Mouse (Mus musculus): ENCODE data around the gene Hcrtr1. TPM values are rescaled to one million over a fixed set of nuclear protein-coding genes. Genes with fewer than 3 reads are reported as not detected.

The Hcrtr1 gene
- polyA plus RNA-seq, 1 experiment from 2014 or later, result 0.71 TPM

DNA sequence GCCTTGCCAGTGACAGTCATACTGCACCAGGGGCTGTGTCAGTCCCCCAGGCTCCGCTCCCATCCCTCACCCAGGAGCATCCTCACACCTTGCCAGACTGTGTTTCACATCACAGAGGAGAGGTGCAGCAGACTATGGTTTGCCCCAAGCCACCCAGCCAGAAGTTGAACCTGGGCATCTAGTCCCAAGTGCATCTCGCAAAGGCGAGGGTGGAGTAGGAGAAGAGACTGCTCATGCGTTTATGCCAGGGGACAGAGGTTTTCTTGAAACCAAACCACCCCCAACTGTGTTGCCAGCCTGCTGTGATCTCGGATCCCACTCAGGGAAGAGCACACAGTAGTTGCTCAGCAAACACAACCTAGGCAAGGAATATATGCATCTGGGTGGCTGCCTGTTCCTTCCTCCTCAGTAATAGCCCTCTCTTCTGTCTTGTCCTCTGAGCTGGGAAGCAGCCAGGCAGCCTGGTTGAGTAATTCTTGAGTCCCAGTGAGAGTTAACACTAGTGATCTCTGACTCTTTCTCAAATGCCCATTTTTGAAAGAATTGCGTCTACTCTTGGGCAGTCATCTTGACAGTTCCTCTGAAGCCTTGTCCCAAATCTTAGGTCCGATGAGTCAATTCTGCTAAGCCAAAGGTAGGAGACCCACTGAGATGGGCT is 7.6 kb downstream of the Hcrtr1 start:
- H3K9ac ChIP-seq, result no peak overlapping the region
- H3K27me3 ChIP-seq, result no peaks in the 10 kb centered on the region; the same call in 1 of the 2 replicates
- no peak overlapping the region for H3K4me3 ChIP-seq
- H3K9me3 ChIP-seq, result no peaks in the 10 kb centered on the region
- peaks cover 8% of the 10 kb centered on the region; the same call in 1 of the 2 replicates for H3K4me1 ChIP-seq (replicated peaks)
- WGBS, result 90% methylated on average over 7 of the region's 7 CpGs
- ATAC-seq (ENCODE audit: low read depth), result no peak
- peaks cover 17% of the 10 kb centered on the region for H3K36me3 ChIP-seq
- H3K27ac ChIP-seq (replicated peaks), result no peak overlapping the region
- no peak overlapping the region for H3K4me2 ChIP-seq

GRCm38 (mm10) chr4:130130641-130131350 is 8.4 kb downstream of the Hcrtr1 start:
- no peak for ATAC-seq (ENCODE audit: low read depth)
- Histone ChIP-seq H3K36me3 (peaks cover 25% of the 10 kb centered on the region), H3K27me3 (no peaks in the 10 kb centered on the region; the same call in 1 of the 2 replicates), H3K4me3 (no peak overlapping the region), H3K4me1 (replicated peaks) (peaks cover 8% of the 10 kb centered on the region; the same call in 1 of the 2 replicates), H3K4me2 (no peak overlapping the region), H3K9ac (no peak overlapping the region), H3K9me3 (no peaks in the 10 kb centered on the region), H3K27ac (replicated peaks) (no peak overlapping the region)
- WGBS, result 53% methylated on average over 13 of the region's 13 CpGs

- no peak for ATAC-seq (ENCODE audit: low read depth)
- WGBS, result 79% methylated on average over 10 of the region's 10 CpGs
- H3K9ac ChIP-seq, result no peak overlapping the region
- H3K4me1 ChIP-seq (replicated peaks), result peaks cover 8% of the 10 kb centered on the region; the same call in 1 of the 2 replicates
- no peak overlapping the region for H3K4me3 ChIP-seq
- no peak overlapping the region for H3K4me2 ChIP-seq
- no peak overlapping the region for H3K27ac ChIP-seq (replicated peaks)
- H3K9me3 ChIP-seq, result no peaks in the 10 kb centered on the region
- H3K27me3 ChIP-seq, result no peaks in the 10 kb centered on the region; the same call in 1 of the 2 replicates
- peaks cover 32% of the 10 kb centered on the region for H3K36me3 ChIP-seq
These were observed 9.1 kb downstream of the Hcrtr1 start for GRCm38 (mm10) chr4:130130082-130130481.

DNA sequence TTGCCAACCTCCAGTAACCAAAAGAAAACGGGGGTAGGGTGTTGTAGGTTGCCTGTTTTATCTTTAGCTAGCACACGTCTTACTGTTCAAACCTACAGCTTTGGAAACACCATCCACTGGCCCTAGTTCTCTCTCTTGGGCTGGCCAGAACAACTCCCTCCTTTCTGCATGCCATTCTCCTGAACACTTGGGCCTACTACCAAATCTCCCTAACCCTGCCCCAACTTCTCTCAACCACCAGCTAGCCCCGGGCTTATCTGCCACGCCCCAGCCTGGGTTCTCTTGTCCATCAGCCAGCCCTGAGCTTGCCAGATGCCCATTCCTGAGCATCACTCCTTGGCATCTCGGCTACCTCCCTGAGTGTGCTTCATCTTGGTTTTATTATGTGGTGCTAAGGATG is 10.3 kb downstream of the Hcrtr1 start:
- Histone ChIP-seq H3K9ac (no peak overlapping the region), H3K27me3 (no peaks in the 10 kb centered on the region; the same call in 1 of the 2 replicates), H3K4me2 (no peak overlapping the region), H3K27ac (replicated peaks) (no peak overlapping the region), H3K4me1 (replicated peaks) (peaks cover 8% of the 10 kb centered on the region; the same call in 1 of the 2 replicates), H3K36me3 (peaks cover 42% of the 10 kb centered on the region), H3K4me3 (no peak overlapping the region), H3K9me3 (no peaks in the 10 kb centered on the region)
- whole genome bisulfite sequencing, result 89% methylated on average over 5 of the region's 5 CpGs
- ATAC-seq (ENCODE audit: low read depth), result no peak

- Histone ChIP-seq H3K4me2 (no peak overlapping the region), H3K36me3 (peaks cover 68% of the 10 kb centered on the region)
- WGBS, result 83% methylated on average over 5 of the region's 5 CpGs
These were observed 13.2 kb downstream of the Hcrtr1 start for GRCm38 (mm10) chr4:130125935-130126334.

GRCm38 (mm10) chr4:130125164-130125563 is 14.0 kb downstream of the Hcrtr1 start:
- H3K36me3 ChIP-seq, result peaks cover 68% of the 10 kb centered on the region
- no peaks in the 10 kb centered on the region for H3K27me3 ChIP-seq
- H3K4me3 ChIP-seq, result no peak overlapping the region
- no peak overlapping the region for H3K9ac ChIP-seq
- no peaks in the 10 kb centered on the region for H3K9me3 ChIP-seq
- H3K27ac ChIP-seq (replicated peaks), result no peak overlapping the region
- WGBS, result 96% methylated on average over 6 of the region's 6 CpGs
- no peak for ATAC-seq (ENCODE audit: low read depth)
- H3K4me2 ChIP-seq, result no peak overlapping the region
- H3K4me1 ChIP-seq (replicated peaks), result no peaks in the 10 kb centered on the region

More at GRCm38 (mm10) chr4:130125935-130126334, 13.2 kb downstream of the Hcrtr1 start:
- Histone ChIP-seq H3K9ac (no peak overlapping the region), H3K4me3 (no peak overlapping the region), H3K4me1 (replicated peaks) (no peaks in the 10 kb centered on the region), H3K27me3 (no peaks in the 10 kb centered on the region), H3K27ac (replicated peaks) (no peak overlapping the region), H3K9me3 (no peaks in the 10 kb centered on the region)
- no peak for ATAC-seq (ENCODE audit: low read depth)

DNA sequence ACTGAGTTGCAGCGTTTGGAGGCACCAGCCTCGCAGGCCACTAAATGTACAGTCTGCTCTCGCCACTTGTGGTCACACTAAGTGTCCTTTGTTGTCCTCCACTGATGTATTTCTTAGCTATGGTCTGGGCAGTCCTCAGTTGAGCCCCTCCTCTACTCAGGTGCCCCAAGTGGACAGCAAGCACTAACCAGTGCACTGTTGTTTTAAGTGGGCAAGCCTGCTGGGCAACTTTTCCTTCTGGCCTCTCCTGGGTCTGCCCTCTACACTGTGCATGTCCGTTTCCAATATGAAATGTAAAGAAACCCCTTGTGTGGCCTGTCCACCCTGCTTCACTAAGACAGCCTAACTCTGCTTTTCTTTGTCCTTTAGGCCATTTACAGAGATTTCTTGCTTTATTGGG is 15.0 kb downstream of the Hcrtr1 start:
- no peak overlapping the region for H3K4me2 ChIP-seq
- no peaks in the 10 kb centered on the region for H3K4me1 ChIP-seq (replicated peaks)
- no peaks in the 10 kb centered on the region for H3K9me3 ChIP-seq
- 90% methylated on average over 4 of the region's 4 CpGs for WGBS
- no peak overlapping the region for H3K9ac ChIP-seq
- ATAC-seq (ENCODE audit: low read depth), result no peak
- no peak overlapping the region for H3K4me3 ChIP-seq
- H3K27ac ChIP-seq (replicated peaks), result no peak overlapping the region
- H3K36me3 ChIP-seq, result peaks cover 68% of the 10 kb centered on the region
- H3K27me3 ChIP-seq, result no peaks in the 10 kb centered on the region

DNA sequence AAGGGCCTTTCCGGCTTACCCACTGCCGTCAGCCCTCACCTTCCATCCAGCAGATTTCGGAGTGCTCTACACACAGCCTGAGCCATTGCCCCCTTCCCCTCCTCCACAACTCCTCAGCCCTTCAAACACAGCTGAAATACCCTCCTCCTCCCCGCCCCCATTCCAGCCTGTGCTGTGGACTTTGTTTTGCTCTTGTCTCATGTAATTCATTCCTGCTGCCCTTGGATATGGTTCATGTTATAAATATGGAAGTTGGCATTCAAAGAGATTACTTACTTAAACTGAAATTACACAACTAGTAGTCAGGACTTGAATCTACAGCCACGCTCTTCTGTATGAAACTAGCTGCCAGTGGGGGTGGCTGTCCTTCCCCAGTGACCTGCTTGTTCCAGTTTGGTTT is 16.1 kb downstream of the Hcrtr1 start:
- Histone ChIP-seq H3K4me2 (no peak overlapping the region), H3K9me3 (no peaks in the 10 kb centered on the region), H3K9ac (no peak overlapping the region), H3K27ac (replicated peaks) (no peak overlapping the region), H3K4me1 (replicated peaks) (no peaks in the 10 kb centered on the region), H3K36me3 (peaks cover 65% of the 10 kb centered on the region), H3K4me3 (no peak overlapping the region), H3K27me3 (no peaks in the 10 kb centered on the region)
- WGBS, result 90% methylated on average over 5 of the region's 5 CpGs
- ATAC-seq (ENCODE audit: low read depth), result no peak

DNA sequence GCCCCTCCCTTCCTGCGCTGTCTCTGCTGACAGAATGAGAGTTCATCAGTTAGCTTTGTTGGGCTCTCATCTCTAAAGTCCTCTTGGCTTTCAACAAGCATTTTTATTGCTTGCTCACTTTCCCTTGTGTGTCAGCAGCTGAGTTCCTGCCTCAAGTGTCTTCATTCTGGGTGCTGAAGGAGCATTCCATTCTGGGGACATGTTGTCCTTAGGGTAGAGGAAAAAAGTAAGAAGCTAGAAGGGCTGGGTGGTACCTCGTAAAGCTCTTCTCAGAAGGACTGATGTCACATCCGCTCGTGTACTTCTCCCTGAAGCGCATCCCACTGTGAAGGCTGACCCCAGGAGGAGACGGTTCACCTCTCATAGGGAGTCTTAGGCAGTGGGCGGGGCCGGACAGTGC is 17.6 kb downstream of the Hcrtr1 start:
- Histone ChIP-seq H3K36me3 (peaks cover 53% of the 10 kb centered on the region), H3K27me3 (no peaks in the 10 kb centered on the region), H3K4me2 (no peak overlapping the region), H3K4me1 (replicated peaks) (no peaks in the 10 kb centered on the region), H3K9ac (no peak overlapping the region), H3K9me3 (peaks cover 3% of the 10 kb centered on the region; the same call in 1 of the 2 replicates), H3K27ac (replicated peaks) (no peak overlapping the region), H3K4me3 (no peak overlapping the region)
- ATAC-seq (ENCODE audit: low read depth), result no peak
- WGBS, result 70% methylated on average over 8 of the region's 8 CpGs

DNA sequence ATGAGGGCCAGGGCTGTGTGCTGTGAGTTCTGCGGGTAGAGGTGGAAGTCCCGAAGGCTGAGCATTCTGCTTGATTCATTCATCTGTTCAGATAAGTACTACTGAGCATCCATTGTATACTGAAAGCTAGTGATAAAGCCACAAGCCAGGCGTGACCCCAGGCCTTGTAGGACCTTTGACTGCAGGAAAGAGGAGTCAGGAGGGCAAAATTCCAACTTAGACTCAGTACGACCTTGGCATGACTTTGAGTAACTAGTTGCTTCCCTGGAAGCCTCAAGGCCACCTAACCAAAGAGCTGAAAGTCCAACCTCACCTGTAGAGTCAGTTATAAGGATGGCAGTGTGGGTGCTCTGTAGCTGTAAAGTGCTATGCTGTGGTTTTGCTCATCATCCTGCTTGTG is 18.4 kb downstream of the Hcrtr1 start:
- H3K36me3 ChIP-seq, result peaks cover 45% of the 10 kb centered on the region
- H3K27me3 ChIP-seq, result no peaks in the 10 kb centered on the region
- peaks cover 3% of the 10 kb centered on the region; the same call in 1 of the 2 replicates for H3K9me3 ChIP-seq
- no peak overlapping the region for H3K4me3 ChIP-seq
- no peak for ATAC-seq (ENCODE audit: low read depth)
- WGBS, result 90% methylated on average over 4 of the region's 4 CpGs
- H3K4me1 ChIP-seq (replicated peaks), result no peaks in the 10 kb centered on the region
- no peak overlapping the region for H3K4me2 ChIP-seq
- no peak overlapping the region for H3K9ac ChIP-seq
- H3K27ac ChIP-seq (replicated peaks), result no peak overlapping the region

DNA sequence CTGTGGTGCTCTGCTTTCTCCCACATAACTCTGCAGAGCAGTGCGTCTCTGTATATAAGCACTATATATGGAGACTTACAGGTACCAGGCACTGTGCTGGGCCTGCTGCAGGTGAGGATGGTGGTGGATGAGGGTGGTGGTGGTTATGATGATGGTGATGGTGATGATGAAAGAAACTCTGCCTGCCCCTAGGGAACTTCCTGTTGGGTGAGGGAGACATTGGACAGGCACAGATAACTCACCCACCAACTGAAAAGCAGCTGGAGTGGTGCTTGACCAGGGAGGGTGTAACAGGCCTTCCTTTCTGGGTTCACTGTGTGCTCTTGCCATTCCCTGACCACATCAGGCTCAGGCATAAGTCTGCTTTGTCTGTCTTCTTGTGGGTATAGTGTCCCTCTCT is 26.4 kb downstream of the Hcrtr1 start:
- no peak overlapping the region for H3K27ac ChIP-seq (replicated peaks)
- H3K36me3 ChIP-seq, result peaks cover 4% of the 10 kb centered on the region; the same call in 1 of the 2 replicates
- H3K27me3 ChIP-seq, result no peaks in the 10 kb centered on the region
- 96% methylated on average over 1 of the region's 1 CpGs for WGBS
- no peak for ATAC-seq (ENCODE audit: low read depth)
- H3K4me1 ChIP-seq (replicated peaks), result peaks cover 14% of the 10 kb centered on the region
- peaks cover 1% of the 10 kb centered on the region; the same call in 1 of the 2 replicates for H3K9me3 ChIP-seq
- H3K9ac ChIP-seq, result no peak overlapping the region
- H3K4me3 ChIP-seq, result no peak overlapping the region
- no peak overlapping the region for H3K4me2 ChIP-seq

- Histone ChIP-seq H3K9ac (no peak overlapping the region), H3K4me3 (no peak overlapping the region), H3K4me1 (replicated peaks) (peaks cover 14% of the 10 kb centered on the region), H3K36me3 (peaks cover 3% of the 10 kb centered on the region; the same call in 1 of the 2 replicates), H3K27ac (replicated peaks) (no peak overlapping the region), H3K27me3 (no peaks in the 10 kb centered on the region), H3K9me3 (no peaks in the 10 kb centered on the region), H3K4me2 (no peak overlapping the region)
- no peak for ATAC-seq (ENCODE audit: low read depth)
- WGBS, result 91% methylated on average over 7 of the region's 7 CpGs
These were observed 26.9 kb downstream of the Hcrtr1 start for GRCm38 (mm10) chr4:130112299-130112698.

All from neural tube, embryonic 13.5 days (tissue).